Mouse (Mus musculus): ENCODE measurements at regions not wholly inside any gene's neighbourhood (a gene's known extent, or its start where the extent isn't known, plus 50 kb on each side); places are given as distances from the start of the nearest gene placed in this dataset.

DNA sequence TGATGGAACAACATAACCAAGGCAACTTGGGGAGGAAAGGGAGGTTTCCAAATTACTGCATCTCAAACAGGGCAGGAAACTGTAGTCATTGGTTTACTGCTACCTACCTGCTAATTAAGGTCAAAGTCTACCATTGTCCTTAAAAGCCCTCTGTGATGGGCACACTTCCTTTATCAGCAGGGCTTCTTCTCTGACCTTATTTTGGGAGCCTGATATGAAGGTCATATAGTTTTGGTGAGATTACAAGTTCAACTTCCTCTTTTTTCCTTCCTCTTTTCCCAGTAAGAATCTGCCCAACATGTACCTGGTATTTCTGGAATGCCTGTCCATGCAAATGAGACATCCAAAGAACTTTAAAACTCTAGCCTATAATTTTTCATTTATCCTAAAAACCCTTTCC is 394.0 kb upstream of the St8sia4 start:
- Histone ChIP-seq H3K27me3 (ENCODE audit: insufficient read depth, low read length) (no peaks in the 10 kb centered on the region), H3K9ac (no peak overlapping the region), H3K4me3 (ENCODE audit: low read depth, low read length) (no peak overlapping the region), H3K4me1 (ENCODE audit: insufficient read depth) (no peaks in the 10 kb centered on the region), H3K27ac (ENCODE audit: low read depth, low read length) (no peak overlapping the region), H3K4me2 (ENCODE audit: low read depth) (no peak overlapping the region), H3K36me3 (ENCODE audit: insufficient read depth) (no peaks in the 10 kb centered on the region), H3K9me3 (ENCODE audit: low read length) (no peaks in the 10 kb centered on the region)
- ATAC-seq (no peak), DNase-seq (no peak)
- no peak for TF ChIP-seq CTCF (IDR thresholded peaks at IDR 0.05; ENCODE audit: low read depth)

DNA sequence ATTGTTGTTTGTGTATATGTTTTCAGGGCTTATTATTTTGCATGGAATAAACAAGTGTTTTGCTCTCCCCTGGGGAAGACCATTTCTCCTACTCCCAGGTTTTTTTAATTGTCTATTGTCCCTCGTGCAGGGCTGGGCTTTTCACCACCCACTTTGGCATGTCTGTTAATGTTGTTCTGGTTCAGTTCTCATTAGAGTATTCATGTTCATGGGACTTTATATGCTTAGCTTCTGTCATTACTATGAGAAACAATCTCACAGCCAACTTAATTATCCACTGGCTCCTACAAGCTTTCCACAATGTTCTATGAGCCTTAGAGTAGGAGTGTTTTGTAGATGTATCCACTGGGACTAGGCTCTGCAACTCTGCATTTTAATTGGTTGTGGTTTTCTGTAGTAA is 381.9 kb upstream of the St8sia4 start:
- Histone ChIP-seq H3K9ac (no peak overlapping the region), H3K4me3 (ENCODE audit: low read depth, low read length) (no peak overlapping the region), H3K9me3 (ENCODE audit: low read length) (no peaks in the 10 kb centered on the region), H3K27ac (ENCODE audit: low read depth, low read length) (no peak overlapping the region), H3K36me3 (ENCODE audit: insufficient read depth) (no peaks in the 10 kb centered on the region), H3K27me3 (ENCODE audit: insufficient read depth, low read length) (no peaks in the 10 kb centered on the region), H3K4me2 (ENCODE audit: low read depth) (no peak overlapping the region), H3K4me1 (ENCODE audit: insufficient read depth) (no peaks in the 10 kb centered on the region)
- no peak for DNase-seq
- no peak for ATAC-seq
- no peak for TF ChIP-seq CTCF (IDR thresholded peaks at IDR 0.05; ENCODE audit: low read depth)
- 24% methylated on average over 1 of the region's 1 CpGs for WGBS

DNA sequence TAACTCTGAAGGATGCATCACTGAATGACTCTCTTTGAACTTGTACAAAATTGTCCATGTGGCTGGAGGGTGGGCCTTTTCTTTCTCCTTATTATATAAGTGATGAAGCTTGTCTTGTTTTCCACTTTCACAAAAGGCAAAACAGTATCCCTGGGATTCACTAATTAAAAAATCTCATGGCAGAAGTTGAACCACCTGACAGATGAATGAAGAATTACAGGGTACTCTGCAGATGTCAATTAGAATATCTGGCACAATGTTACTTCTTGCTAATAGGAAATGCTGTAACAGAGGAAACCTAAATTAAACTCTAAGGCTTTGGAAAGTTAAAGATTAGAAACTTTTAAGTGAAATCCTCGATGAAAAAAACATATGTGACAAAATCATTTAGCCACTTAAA is 379.2 kb upstream of the St8sia4 start:
- Histone ChIP-seq H3K4me3 (ENCODE audit: low read depth, low read length) (no peak overlapping the region), H3K4me2 (ENCODE audit: low read depth) (no peak overlapping the region), H3K9ac (no peak overlapping the region), H3K27me3 (ENCODE audit: insufficient read depth, low read length) (no peaks in the 10 kb centered on the region), H3K27ac (ENCODE audit: low read depth, low read length) (no peak overlapping the region), H3K36me3 (ENCODE audit: insufficient read depth) (no peaks in the 10 kb centered on the region), H3K4me1 (ENCODE audit: insufficient read depth) (no peaks in the 10 kb centered on the region), H3K9me3 (ENCODE audit: low read length) (no peaks in the 10 kb centered on the region)
- no peak for ATAC-seq
- TF ChIP-seq CTCF (IDR thresholded peaks at IDR 0.05; ENCODE audit: low read depth) = no peak
- DNase-seq = no peak
- 31% methylated on average over 1 of the region's 1 CpGs for WGBS

DNA sequence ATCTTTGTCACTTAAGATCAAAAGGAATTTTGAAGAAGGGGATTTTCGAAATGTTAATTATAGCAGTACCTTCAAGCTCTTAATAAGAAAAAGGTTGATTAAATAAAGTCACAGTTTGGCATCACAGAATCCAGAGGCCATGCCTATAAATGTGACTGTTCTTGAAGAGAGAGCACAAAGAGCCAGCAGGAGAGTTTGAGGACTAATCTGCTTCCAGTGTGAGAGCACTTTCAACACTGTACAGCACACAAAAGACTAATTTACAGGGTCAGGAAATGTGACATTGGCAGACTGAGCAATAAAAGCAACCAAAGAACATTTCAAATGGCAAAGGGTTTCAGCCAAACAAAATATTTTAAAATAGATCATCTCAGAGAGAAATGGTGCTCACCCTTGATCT is 352.1 kb upstream of the St8sia4 start:
- H3K9me3 ChIP-seq (ENCODE audit: low read length) = no peaks in the 10 kb centered on the region
- H3K9ac ChIP-seq = no peak overlapping the region
- H3K27me3 ChIP-seq (ENCODE audit: insufficient read depth, low read length) = no peaks in the 10 kb centered on the region
- H3K4me2 ChIP-seq (ENCODE audit: low read depth) = no peak overlapping the region
- no peak for DNase-seq
- 16% methylated on average over 1 of the region's 1 CpGs for WGBS
- H3K4me3 ChIP-seq (ENCODE audit: low read depth, low read length) = no peak overlapping the region
- no peaks in the 10 kb centered on the region for H3K36me3 ChIP-seq (ENCODE audit: insufficient read depth)
- TF ChIP-seq CTCF (IDR thresholded peaks at IDR 0.05; ENCODE audit: low read depth) = no peak
- H3K4me1 ChIP-seq (ENCODE audit: insufficient read depth) = no peaks in the 10 kb centered on the region
- H3K27ac ChIP-seq (ENCODE audit: low read depth, low read length) = no peak overlapping the region
- no peak for ATAC-seq

DNA sequence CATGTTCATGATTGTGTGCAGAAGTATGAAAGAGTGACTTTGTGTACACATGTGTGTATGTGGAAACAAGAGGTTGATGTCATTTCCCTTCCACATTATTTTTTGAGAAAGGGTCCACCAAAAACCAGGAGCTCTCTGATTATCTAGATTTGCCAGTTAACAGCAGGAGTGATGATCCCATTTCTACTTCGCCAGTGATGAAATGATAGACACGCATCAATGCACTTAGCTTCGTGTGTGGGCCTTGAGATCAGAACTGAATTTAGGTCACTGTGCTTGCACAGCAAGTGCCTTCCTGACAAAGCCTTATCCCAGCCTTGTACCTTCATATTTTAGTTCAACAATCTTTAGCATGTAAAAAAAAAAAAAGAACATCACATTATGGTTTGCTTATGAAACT is 342.1 kb upstream of the St8sia4 start:
- Histone ChIP-seq H3K9ac (no peak overlapping the region), H3K4me3 (ENCODE audit: low read depth, low read length) (no peak overlapping the region), H3K4me2 (ENCODE audit: low read depth) (no peak overlapping the region), H3K9me3 (ENCODE audit: low read length) (no peaks in the 10 kb centered on the region), H3K27me3 (ENCODE audit: insufficient read depth, low read length) (no peaks in the 10 kb centered on the region), H3K27ac (ENCODE audit: low read depth, low read length) (no peak overlapping the region), H3K4me1 (ENCODE audit: insufficient read depth) (no peaks in the 10 kb centered on the region), H3K36me3 (ENCODE audit: insufficient read depth) (no peaks in the 10 kb centered on the region)
- 83% methylated on average over 3 of the region's 3 CpGs for WGBS
- DNase-seq (no peak), ATAC-seq (no peak)
- TF ChIP-seq CTCF (IDR thresholded peaks at IDR 0.05; ENCODE audit: low read depth) = no peak

DNA sequence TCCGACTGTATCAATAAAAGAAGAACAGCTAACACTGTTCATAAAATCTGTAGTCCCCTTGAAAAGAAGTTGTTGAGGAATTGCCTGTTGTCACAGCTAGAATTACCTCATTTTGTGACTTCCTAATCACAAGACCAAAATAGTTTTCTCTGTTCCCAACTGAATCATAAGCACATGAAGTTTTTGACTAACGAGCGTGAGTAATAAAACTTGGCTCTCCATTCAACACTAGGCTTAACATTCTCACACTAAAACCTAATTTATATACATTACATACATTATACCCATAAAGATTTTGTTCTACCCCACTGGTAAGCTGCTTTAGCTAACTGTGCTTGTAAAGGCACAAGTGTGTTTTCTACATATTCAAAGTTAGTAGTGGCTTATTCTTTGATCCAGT is 335.7 kb upstream of the St8sia4 start:
- H3K9me3 ChIP-seq (ENCODE audit: low read length) = no peaks in the 10 kb centered on the region
- no peak for ATAC-seq

DNA sequence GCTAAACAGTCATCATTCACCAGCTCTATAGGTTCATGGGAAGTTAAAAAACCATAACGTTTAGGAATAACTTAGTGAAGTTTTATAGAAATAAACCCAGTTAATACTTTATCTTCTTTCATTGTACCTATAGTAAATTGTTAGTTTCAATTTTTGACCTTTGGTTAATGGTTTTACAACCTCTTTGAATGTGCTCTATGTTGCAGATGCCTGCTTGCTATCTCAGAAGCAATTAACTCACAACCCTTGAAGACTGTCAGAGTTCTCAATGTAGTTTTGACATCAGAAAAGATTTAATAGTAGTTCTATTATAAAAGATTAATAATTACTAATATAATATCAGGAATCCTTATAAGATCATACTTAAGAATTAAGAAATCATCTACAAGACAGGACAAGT is 294.8 kb upstream of the St8sia4 start:
- no peaks in the 10 kb centered on the region for H3K4me1 ChIP-seq (ENCODE audit: insufficient read depth)
- no peak for TF ChIP-seq CTCF (IDR thresholded peaks at IDR 0.05; ENCODE audit: low read depth)
- no peaks in the 10 kb centered on the region for H3K9me3 ChIP-seq (ENCODE audit: low read length)
- no peaks in the 10 kb centered on the region for H3K36me3 ChIP-seq (ENCODE audit: insufficient read depth)
- H3K9ac ChIP-seq = no peak overlapping the region
- H3K4me3 ChIP-seq (ENCODE audit: low read depth, low read length) = no peak overlapping the region
- H3K27ac ChIP-seq (ENCODE audit: low read depth, low read length) = no peak overlapping the region
- H3K27me3 ChIP-seq (ENCODE audit: insufficient read depth, low read length) = no peaks in the 10 kb centered on the region
- 88% methylated on average over 1 of the region's 1 CpGs for WGBS
- H3K4me2 ChIP-seq (ENCODE audit: low read depth) = no peak overlapping the region
- ATAC-seq (no peak), DNase-seq (no peak)

More for the DNA sequence above, 335.7 kb upstream of the St8sia4 start:
- TF ChIP-seq CTCF (IDR thresholded peaks at IDR 0.05; ENCODE audit: low read depth) = no peak
- Histone ChIP-seq H3K4me3 (ENCODE audit: low read depth, low read length) (no peak overlapping the region), H3K9ac (no peak overlapping the region), H3K4me2 (ENCODE audit: low read depth) (no peak overlapping the region), H3K36me3 (ENCODE audit: insufficient read depth) (no peaks in the 10 kb centered on the region), H3K27ac (ENCODE audit: low read depth, low read length) (no peak overlapping the region), H3K27me3 (ENCODE audit: insufficient read depth, low read length) (no peaks in the 10 kb centered on the region), H3K4me1 (ENCODE audit: insufficient read depth) (no peaks in the 10 kb centered on the region)
- DNase-seq = no peak
- WGBS = 54% methylated on average over 3 of the region's 3 CpGs
